Mouse (Mus musculus) forebrain, embryonic 12.5 days (tissue): ENCODE data around the gene Glycam1. TPM values are rescaled to one million over a fixed set of nuclear protein-coding genes. Genes with fewer than 3 reads are reported as not detected.
"Not testable (repeated sequence)": the region's sequence is repeated elsewhere in the genome, so short reads cannot be mapped to it uniquely, and the experiment has no call there.

Experiments used
- ATAC-seq: fragments of 200-750 bp; cut with Nextera tagmentation; 2 replicates; pipeline ENCODE4 v1.8.0; 2017; ENCODE audit warnings: moderate TSS enrichment; ENCODE audit not compliant: low FRiP score
- H3K27ac ChIP-seq: fragments of 300-500 bp; sonication (generic); 2 replicates; pipeline ENCODE4 v1.5.1; 2016; ENCODE audit warnings: mild to moderate bottlenecking
- H3K27me3 ChIP-seq: fragments of 300-500 bp; sonication (generic); 2 replicates; pipeline ENCODE4 v1.6.1; 2016; ENCODE audit warnings: mild to moderate bottlenecking
- H3K36me3 ChIP-seq: fragments of 300-500 bp; sonication (generic); replicated peaks from 2 replicates; pipeline ENCODE4 v1.6.1; 2016; ENCODE audit warnings: mild to moderate bottlenecking
- H3K4me1 ChIP-seq: fragments of 300-500 bp; sonication (generic); 2 replicates; pipeline ENCODE4 v1.6.1; 2016
- H3K4me2 ChIP-seq: fragments of 300-500 bp; sonication (generic); 2 replicates; pipeline ENCODE4 v1.6.1; 2016; ENCODE audit warnings: mild to moderate bottlenecking, moderate library complexity
- H3K4me3 ChIP-seq: fragments of 300-500 bp; sonication (generic); replicated peaks from 2 replicates; pipeline ENCODE4 v1.5.1; 2016; ENCODE audit warnings: mild to moderate bottlenecking
- H3K9ac ChIP-seq: fragments of 300-500 bp; sonication (generic); 2 replicates; pipeline ENCODE4 v1.6.1; 2016; ENCODE audit warnings: mild to moderate bottlenecking
- H3K9me3 ChIP-seq: fragments of 300-500 bp; sonication (generic); 2 replicates; pipeline ENCODE4 v1.6.1; 2016
- WGBS: fragments of 180-500 bp; shearing (Covaris S2); methylation state at CpG from one replicate; pipeline ENCODE4 v1.1.7; 2016; 5-methylcytosine and 5-hydroxymethylcytosine counted together
- polyA plus RNA-seq: library from polyadenylated mRNA; unstranded; fragments of >200 nt; fragmentation: Nextera tagmentation; extraction: Ambion mirVana; gene quantifications from 2 replicates; pipeline ENCODE4 v1.2.1, GENCODE M21; 2016

Glycam1 gene
- not detected in 2 replicates for polyA plus RNA-seq

DNA sequence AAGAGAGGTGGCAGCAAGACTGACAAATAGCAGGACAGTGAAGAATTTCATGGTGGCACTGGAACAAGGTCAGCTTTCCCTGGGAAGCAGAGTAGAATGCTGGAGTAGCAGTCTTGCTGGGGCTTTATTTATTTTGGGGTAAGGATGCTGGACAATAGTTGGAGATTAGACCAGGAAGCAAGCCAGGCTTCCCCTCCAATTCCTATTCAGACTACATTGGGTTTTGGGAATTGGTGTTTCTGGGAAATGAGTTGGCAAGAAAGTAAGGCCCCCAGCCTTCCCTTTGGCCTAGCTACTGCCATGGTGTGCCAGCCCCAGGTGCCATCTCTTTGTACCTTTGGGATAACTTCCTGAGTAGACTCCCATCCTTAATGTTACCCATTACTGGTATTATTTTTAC, at the start of gene Glycam1:
TSS of gene Glycam1 (minus strand) at position 101 of the 400 bp plus-strand sequence.
- no peak within 1 kb of the TSS for H3K9ac ChIP-seq
- no peak within 1 kb of the TSS for H3K4me3 ChIP-seq
- H3K4me2 ChIP-seq = no peak within 1 kb of the TSS
- H3K27ac ChIP-seq = no peak within 1 kb of the TSS
- H3K4me1 ChIP-seq = no peaks in the 10 kb centered on the region
- H3K36me3 ChIP-seq = no peaks in the 10 kb centered on the region
- H3K9me3 ChIP-seq = no peaks in the 10 kb centered on the region
- H3K27me3 ChIP-seq = no peaks in the 10 kb centered on the region
- no peak for ATAC-seq

DNA sequence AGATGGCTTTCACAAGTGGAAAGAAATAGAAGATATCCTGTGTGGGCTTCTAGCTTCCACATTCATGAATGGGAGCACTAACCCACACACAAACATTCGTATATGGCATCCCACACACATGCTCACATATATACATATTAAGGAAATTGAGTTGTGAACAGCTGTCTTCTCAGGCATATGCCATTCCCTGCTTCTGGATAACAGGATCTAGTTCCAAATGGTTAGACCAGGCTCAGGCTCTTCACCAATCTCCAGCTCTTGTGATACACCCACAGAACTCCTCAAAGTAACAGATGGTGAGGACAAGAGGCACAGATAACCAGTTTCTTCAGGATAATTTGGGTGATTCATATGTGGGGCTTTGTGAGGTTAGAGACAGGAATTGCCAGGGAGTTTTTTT, 39.6 kb upstream of the Glycam1 start:
- H3K27me3 ChIP-seq = no peaks in the 10 kb centered on the region
- no peak for ATAC-seq
- H3K4me1 ChIP-seq = no peaks in the 10 kb centered on the region
- 88% methylated on average over 1 of the region's 1 CpGs for WGBS
- no peaks in the 10 kb centered on the region for H3K9me3 ChIP-seq
- H3K9ac ChIP-seq = no peak overlapping the region
- no peaks in the 10 kb centered on the region for H3K36me3 ChIP-seq
- H3K27ac ChIP-seq = no peak overlapping the region
- no peak overlapping the region for H3K4me3 ChIP-seq
- no peak overlapping the region for H3K4me2 ChIP-seq

DNA sequence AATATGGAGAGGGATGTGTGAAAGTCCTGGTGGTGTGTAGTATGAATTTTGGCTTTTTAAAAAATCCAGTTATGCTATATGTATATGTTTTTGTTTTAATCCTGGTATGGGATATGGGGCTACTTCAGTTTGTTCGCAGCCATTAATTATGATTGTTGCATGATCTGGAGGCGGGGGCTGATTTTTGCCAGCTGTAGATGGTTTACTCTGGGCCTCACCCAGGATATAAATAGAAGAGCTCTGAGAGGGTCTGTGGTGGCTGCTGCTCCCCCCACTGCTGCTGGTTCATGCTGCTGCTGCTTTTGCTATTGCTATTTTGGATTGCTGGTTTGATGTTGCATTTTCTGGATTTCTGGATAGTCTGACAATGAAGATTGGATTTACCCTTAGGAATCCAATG, 25.9 kb upstream of the Glycam1 start:
- no peak for ATAC-seq
- no peak overlapping the region for H3K9ac ChIP-seq
- no peaks in the 10 kb centered on the region for H3K27me3 ChIP-seq
- no peak overlapping the region for H3K27ac ChIP-seq
- no peaks in the 10 kb centered on the region for H3K9me3 ChIP-seq
- no peaks in the 10 kb centered on the region for H3K4me1 ChIP-seq
- H3K4me3 ChIP-seq = no peak overlapping the region
- 87% methylated on average over 2 of the region's 2 CpGs for WGBS
- H3K36me3 ChIP-seq = no peaks in the 10 kb centered on the region
- no peak overlapping the region for H3K4me2 ChIP-seq

DNA sequence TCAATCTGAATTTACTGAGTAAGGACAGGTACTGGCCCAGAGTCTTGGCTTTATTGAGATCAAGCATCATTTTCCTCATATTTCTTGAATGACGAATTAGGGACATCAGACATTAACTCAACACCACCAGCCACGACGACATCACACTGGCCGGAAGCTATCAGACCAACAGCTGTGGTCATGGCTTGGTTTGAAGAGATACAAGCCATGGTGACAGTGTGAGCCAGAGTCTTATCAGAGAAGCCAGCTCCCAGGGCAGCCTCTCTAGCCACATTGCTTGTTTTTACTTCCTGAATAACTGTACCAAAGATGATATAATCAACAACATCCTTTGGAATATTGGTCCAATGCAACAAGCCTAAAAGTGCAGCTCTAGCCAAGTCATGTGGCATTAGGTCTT, 22.9 kb upstream of the Glycam1 start:
- H3K27ac ChIP-seq, H3K4me3 ChIP-seq, H3K4me1 ChIP-seq, H3K4me2 ChIP-seq, H3K36me3 ChIP-seq, ATAC-seq, H3K9me3 ChIP-seq, H3K9ac ChIP-seq, H3K27me3 ChIP-seq: not testable (repeated sequence)
- 93% methylated on average over 4 of the region's 4 CpGs for WGBS

DNA sequence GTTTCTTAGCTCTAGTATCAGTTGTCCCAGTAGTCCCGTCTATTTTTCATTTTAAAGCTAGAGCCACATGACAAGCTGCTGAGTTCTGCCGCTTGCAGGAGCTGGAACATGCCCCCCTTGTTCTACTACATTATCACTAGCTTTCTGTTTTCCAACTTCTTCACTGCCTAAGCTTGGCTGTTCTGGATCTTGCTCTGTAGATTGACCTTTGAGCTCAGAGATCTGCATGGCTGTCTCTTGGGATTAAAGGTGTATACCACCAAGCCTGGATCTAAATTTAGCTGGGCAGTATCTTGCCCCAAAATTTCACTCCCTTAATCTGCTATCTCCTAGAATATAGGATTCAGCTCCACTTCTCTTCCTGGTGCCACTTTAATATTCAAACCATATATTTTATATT, 21.0 kb upstream of the Glycam1 start:
- 85% methylated on average over 2 of the region's 2 CpGs for WGBS
- no peaks in the 10 kb centered on the region for H3K9me3 ChIP-seq
- H3K27me3 ChIP-seq = no peaks in the 10 kb centered on the region
- no peak for ATAC-seq
- H3K4me1 ChIP-seq = no peaks in the 10 kb centered on the region
- no peak overlapping the region for H3K27ac ChIP-seq
- no peak overlapping the region for H3K9ac ChIP-seq
- H3K36me3 ChIP-seq = no peaks in the 10 kb centered on the region
- no peak overlapping the region for H3K4me3 ChIP-seq
- H3K4me2 ChIP-seq = no peak overlapping the region

DNA sequence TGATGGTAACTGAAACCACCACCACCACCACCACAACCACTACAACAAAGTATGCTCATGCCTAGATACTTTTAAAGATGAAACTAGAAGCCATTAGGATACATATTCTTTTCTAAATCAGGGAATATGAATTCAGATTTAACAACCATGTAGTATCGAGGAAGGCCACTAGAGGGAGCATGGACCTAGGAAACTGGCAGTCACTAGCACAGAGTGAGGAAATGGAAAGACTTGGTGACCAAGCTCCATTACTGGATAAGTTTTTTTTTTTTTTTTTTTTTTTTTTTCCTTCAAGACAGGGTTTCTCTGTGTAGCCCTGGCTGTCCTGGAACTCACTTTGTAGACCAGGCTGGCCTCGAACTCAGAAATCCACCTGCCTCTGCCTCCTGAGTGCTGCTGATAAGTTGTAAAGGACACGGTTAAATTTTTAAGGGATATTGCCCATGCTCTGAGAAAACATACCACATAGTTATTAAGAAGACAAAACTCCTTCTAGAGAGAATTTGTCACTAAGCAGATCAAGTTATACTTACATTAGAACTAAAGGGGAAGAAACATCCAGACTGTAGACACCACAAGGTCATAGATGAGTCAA, 12.7 kb downstream of the Glycam1 start:
- Histone ChIP-seq H3K4me3 (no peak overlapping the region), H3K4me1 (no peaks in the 10 kb centered on the region), H3K9ac (no peak overlapping the region), H3K9me3 (no peaks in the 10 kb centered on the region), H3K27ac (no peak overlapping the region), H3K36me3 (no peaks in the 10 kb centered on the region), H3K4me2 (no peak overlapping the region), H3K27me3 (no peaks in the 10 kb centered on the region)
- WGBS = 42% methylated on average over 3 of the region's 3 CpGs
- ATAC-seq = peak; percentile 63; the same call in 1 of the 2 replicates

DNA sequence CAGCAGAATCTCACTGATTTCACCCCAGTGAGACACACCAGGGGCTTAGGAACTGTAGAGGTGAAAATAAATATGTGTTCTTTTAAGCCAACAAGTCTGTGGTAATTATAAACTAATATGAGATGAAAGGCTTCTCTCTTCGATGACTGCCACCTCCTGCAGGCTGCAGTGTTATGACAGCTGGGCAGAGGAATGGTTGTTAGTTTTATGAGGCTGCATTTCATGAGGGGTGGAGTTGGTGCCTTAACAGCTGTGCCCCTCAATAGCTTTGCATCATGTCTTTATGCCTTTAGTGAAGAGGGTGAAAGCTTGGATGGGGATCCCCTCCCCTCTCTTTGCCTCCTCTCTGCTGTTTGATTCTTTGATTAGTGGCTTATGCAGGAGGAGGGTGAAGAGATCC, 13.8 kb downstream of the Glycam1 start:
- no peak overlapping the region for H3K4me3 ChIP-seq
- no peak overlapping the region for H3K9ac ChIP-seq
- WGBS = 53% methylated on average over 1 of the region's 1 CpGs
- no peaks in the 10 kb centered on the region for H3K4me1 ChIP-seq
- no peak overlapping the region for H3K27ac ChIP-seq
- 0 out of 2 replicates have a peak, but pooled peaks have one; percentile 23 for ATAC-seq
- no peaks in the 10 kb centered on the region for H3K27me3 ChIP-seq
- no peaks in the 10 kb centered on the region for H3K36me3 ChIP-seq
- no peak overlapping the region for H3K4me2 ChIP-seq
- no peaks in the 10 kb centered on the region for H3K9me3 ChIP-seq

DNA sequence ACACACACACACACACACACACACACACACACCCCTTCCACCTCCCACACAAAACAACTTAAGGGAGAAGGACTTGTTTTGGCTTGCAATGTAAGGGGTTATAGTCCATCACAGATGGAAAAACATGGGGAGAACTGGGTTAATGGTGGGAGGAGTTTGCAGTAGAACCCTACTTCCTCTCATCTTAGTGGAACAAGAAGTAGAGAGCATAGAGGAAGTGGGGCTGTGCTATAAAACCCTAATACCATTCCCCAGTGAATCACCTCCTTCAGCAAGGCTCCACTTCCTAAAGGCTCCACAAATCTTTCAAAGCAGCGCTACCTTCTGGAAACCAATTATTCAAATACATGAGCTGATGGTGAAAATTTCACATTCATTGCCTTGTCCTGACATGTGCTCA, 15.4 kb downstream of the Glycam1 start:
- H3K4me3 ChIP-seq = no peak overlapping the region
- no peak overlapping the region for H3K4me2 ChIP-seq
- 95% methylated on average over 1 of the region's 1 CpGs for WGBS
- ATAC-seq = no peak
- no peaks in the 10 kb centered on the region for H3K4me1 ChIP-seq
- no peaks in the 10 kb centered on the region for H3K36me3 ChIP-seq
- no peak overlapping the region for H3K27ac ChIP-seq
- H3K27me3 ChIP-seq = no peaks in the 10 kb centered on the region
- no peak overlapping the region for H3K9ac ChIP-seq
- H3K9me3 ChIP-seq = no peaks in the 10 kb centered on the region

DNA sequence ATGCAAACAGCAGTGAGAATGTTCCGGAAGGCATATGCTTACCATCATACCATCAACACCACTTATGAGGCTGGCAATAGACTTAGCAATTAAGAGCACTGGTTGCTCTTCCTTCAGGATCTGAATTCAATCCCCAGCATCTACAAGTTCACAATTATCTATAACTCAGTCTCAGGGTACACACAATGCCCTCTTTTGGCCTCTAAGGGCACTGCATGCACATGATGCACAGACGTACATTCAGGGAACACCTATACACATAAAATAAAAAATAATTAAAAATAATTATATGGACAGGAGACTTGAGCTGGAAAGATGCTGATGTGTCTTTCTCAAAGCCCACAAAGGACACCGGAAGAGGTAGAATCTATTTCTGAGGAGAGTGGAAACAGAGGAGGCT, 16.9 kb downstream of the Glycam1 start:
- Histone ChIP-seq H3K4me2 (no peak overlapping the region), H3K9me3 (no peaks in the 10 kb centered on the region), H3K4me3 (no peak overlapping the region), H3K36me3 (no peaks in the 10 kb centered on the region), H3K27me3 (no peaks in the 10 kb centered on the region), H3K9ac (no peak overlapping the region), H3K4me1 (no peaks in the 10 kb centered on the region), H3K27ac (no peak overlapping the region)
- WGBS = 85% methylated on average over 3 of the region's 3 CpGs
- no peak for ATAC-seq

DNA sequence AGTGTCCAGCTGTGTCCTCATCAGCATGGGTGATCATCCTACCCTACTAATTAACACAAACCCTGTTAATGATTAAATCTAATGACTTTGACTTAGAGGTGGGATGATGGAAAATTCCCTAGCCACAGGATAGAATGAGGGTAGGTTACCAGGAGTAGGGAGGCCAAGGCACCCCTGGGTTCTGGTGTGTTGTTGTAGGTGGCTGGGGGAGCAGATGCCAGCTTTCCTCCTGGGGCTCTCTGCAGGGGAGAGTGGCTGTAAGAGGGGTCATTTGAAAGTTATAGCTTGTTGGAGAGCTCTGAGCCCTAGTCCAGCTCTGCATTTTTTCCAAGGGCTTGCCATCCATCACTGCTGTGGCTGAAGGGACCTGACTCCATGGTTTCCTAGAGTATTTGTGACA, 22.4 kb downstream of the Glycam1 start:
- Histone ChIP-seq H3K4me3 (no peak overlapping the region), H3K4me1 (peaks cover 8% of the 10 kb centered on the region), H3K4me2 (no peak overlapping the region), H3K9ac (no peak overlapping the region), H3K9me3 (no peaks in the 10 kb centered on the region), H3K27me3 (peaks cover 18% of the 10 kb centered on the region; the same call in 1 of the 2 replicates), H3K27ac (no peak overlapping the region), H3K36me3 (no peaks in the 10 kb centered on the region)
- no peak for ATAC-seq

DNA sequence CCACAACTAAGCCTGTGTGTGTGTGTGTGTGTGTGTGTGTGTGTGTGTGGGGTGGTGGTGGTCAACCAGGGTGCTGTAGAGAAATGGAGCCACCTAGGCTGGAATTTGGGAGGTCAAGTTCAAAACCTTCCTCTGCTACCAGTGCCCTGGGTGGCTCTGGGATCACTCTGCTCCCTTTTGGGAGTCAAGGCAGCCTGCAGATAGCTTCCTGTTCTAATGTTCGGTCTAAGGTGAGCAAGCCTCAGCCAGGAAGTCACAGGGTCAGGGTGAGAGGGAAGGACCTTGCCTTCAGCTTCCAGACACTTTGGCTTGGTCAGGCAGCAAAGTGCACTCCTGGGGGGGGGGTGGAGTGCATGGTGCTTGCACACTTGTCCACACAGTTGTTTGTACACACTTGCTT, 24.2 kb downstream of the Glycam1 start:
- 83% methylated on average over 1 of the region's 1 CpGs for WGBS

DNA sequence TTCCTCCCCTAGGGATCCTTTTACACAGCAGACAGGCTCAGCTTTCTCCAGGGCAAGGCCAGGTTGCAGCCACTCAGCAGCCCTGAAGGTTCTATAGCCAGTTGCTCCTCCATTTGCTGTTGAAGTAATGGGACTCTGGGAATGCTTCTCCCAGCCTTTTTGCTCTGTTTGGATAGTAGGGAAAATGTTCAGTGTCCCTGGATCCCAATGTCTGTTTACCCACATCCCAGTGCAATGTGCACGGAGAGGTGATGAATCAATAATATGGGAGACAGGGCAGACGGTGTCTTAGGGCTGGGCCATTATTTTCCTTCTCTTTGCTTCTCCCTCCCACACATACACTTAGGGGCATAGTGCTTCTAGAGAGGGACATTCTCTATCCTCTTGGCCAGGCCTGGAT, 25.6 kb downstream of the Glycam1 start:
- H3K4me2 ChIP-seq = no peak overlapping the region

More for the DNA sequence above, 24.2 kb downstream of the Glycam1 start:
- Histone ChIP-seq H3K9me3 (no peaks in the 10 kb centered on the region), H3K27ac (no peak overlapping the region), H3K36me3 (no peaks in the 10 kb centered on the region), H3K4me2 (no peak overlapping the region), H3K27me3 (peaks cover 22% of the 10 kb centered on the region; the same call in 1 of the 2 replicates), H3K9ac (no peak overlapping the region), H3K4me1 (peaks cover 18% of the 10 kb centered on the region), H3K4me3 (no peak overlapping the region)
- ATAC-seq = no peak

DNA sequence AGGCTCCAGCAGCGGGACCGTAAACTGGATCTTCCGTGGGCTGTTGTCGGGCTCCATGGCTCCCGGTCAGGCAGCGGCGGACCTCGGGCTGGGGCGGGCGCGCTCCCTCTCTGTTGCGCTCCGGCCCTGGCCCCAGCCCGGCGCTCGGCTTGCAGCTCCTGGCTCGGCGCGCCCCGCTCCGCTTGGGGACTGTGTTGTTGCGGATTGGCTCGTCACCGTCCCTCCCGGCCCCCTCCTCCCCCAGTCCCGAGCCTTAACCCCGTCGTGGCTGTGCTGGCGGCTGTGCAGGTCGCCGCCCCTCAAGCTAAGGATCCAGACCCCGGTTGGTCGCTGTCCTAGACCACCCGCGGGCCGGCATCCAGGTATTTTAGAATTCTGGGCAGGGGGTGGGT, 27.1 kb downstream of the Glycam1 start, which contains the start of gene Ppp1r1a:
TSS of gene Ppp1r1a (minus strand) at position 182 of the 392 bp plus-strand sequence.
- peak within 1 kb of the TSS; percentile 75 for H3K9ac ChIP-seq
- H3K9me3 ChIP-seq = no peaks in the 10 kb centered on the region
- 0% methylated on average over 35 of the region's 36 CpGs for WGBS
- ATAC-seq = peak; percentile 92
- H3K27ac ChIP-seq = 0 out of 2 replicates have a peak within 1 kb of the TSS, but pooled peaks have one; percentile 26
- H3K4me3 ChIP-seq = peak within 1 kb of the TSS; percentile 69
- no peaks in the 10 kb centered on the region for H3K36me3 ChIP-seq
- H3K27me3 ChIP-seq = peaks cover 29% of the 10 kb centered on the region; the same call in 1 of the 2 replicates
- H3K4me2 ChIP-seq = peak within 1 kb of the TSS; percentile 90
- H3K4me1 ChIP-seq = peaks cover 22% of the 10 kb centered on the region

More for the DNA sequence above, 25.6 kb downstream of the Glycam1 start:
- peaks cover 29% of the 10 kb centered on the region; the same call in 1 of the 2 replicates for H3K27me3 ChIP-seq
- no peak overlapping the region for H3K4me3 ChIP-seq
- no peaks in the 10 kb centered on the region for H3K36me3 ChIP-seq
- WGBS = 66% methylated on average over 2 of the region's 2 CpGs
- ATAC-seq = no peak
- H3K9me3 ChIP-seq = no peaks in the 10 kb centered on the region
- H3K27ac ChIP-seq = no peak overlapping the region
- peaks cover 22% of the 10 kb centered on the region for H3K4me1 ChIP-seq
- H3K9ac ChIP-seq = no peak overlapping the region
